Mouse (Mus musculus): ENCODE data around the gene Trpm3.
A peak's percentile ranks its signal among the peaks of the same experiment; 100 is the strongest.

Trpm3 gene

DNA sequence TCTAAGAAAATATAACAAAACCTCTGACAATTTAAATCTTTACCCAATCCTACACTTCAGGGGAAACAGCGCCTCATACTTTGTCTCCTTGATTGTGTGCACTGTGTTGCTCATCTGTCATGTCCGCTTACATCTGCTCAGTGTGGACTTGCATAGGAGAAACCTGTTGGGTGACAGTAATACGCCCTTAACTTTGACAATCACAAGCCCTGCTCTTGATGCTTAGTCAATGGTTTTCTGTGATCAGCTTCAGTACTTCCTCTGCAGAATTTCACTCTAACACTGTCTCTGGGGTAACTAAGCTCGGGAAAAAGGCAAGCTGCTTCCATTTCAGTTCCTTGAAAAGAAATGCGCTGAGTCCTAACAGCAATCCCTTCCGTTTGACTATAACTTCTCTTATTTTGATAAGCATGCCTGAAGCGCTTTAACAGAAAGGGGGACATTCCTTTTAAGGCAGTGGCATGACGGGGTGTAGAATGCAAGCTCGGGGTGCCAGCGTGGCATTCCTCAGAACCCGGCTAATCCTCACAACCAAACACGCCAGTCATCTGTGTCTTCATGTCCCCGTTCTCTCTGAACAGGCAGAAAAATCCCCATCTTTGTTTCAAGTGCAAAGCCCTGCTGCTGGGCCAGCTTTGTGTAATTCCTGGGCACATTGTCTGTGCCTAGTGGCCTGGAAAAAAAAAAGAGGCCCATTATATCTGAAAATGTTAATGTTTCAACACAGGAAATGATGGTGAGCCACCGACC is 517.8 kb downstream of the Trpm3 start:
- no peak for DNase-seq

DNA sequence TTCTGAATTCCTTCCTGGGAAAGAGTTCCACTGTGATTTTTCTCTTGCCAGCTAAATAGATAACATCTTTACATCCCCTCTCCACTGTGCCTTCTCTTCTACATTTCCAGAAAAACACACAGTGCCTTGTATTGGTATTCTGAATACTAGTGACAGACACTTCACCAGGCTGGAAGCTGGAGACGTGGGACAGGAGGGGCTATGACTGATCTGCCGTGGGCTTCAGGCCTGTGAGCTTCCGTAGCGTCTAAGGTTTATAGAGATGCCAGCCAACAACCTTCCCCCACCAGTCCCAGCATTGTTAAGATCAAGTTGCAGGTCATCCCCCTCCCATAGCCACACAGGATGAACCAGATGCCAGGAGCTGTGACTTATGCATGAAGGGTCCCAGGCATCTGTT is 518.4 kb downstream of the Trpm3 start:
- no peak for DNase-seq

DNA sequence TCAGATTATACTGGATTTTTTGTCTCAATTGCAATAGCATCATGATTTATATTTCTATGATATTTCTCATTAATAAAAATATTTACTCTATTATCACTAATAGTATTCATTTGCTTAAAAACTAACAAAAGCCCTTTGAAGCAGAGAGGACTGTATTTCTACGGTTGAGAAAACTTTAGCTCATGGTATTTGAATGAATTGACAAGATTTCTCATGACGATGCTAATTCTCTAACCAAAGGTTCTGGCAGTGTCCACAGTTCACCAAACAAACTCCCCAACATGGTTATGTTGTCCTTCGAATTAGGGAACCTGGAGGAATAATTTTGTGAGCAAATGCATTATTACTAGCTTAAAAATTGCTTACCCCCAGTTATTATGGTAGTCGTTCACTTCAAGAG is 526.6 kb downstream of the Trpm3 start:
- no peak for DNase-seq

DNA sequence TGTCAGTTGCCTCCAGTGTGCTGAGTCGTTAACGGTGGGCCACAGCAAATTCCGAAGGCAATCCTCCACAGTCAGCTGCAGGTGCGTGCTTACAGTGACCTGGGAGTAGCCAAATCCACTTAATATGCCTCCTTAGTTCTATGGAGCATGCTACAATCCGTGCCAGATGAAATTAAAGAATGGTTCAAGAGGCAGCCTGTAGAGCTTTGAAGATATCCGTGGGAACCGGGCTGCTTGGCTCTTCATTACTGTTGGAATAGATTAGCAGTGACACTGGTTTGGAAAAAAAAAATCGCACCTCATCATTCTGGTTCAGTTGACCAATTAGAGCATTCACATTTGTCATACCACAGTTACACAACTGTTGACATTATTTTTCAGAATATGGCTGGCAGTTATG is 531.4 kb downstream of the Trpm3 start:
- DNase-seq: no peak

DNA sequence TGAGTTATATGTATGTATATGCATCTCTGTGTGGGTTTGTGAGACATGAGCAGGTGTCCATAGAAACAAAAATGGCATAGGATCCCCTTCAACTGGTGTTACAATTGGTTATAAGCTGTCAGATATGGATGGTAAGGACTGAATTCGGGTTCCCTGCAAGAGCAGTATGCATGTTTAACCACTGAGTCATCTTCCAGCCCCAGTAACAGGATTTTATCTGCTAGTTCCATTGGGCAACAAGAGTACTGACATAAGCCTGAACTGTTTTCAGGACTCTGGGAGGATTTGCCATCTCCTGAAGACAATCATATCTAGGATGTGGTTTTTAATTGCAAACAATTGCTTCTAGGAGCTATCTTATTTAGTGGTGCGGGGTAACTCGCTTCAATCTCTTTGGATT is 534.0 kb downstream of the Trpm3 start:
- no peak for DNase-seq

DNA sequence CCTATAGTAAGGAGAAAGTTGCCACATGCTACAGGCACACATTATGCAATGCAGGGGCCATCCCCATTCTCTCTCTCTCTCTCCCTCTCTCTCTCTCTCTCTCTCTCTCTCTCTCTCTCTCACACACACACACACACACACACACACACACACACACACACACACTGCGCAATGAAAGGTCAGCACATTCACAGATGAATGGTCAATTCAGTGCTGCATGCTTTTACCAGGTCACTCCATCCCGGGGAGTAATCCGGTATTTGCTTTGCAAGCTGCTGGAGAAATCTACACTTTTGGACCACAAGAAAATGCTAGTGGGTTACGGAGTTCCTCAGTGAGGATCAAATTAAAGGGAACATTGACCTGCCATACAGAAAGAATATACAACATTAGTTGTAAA is 537.4 kb downstream of the Trpm3 start:
- DNase-seq: no peak

DNA sequence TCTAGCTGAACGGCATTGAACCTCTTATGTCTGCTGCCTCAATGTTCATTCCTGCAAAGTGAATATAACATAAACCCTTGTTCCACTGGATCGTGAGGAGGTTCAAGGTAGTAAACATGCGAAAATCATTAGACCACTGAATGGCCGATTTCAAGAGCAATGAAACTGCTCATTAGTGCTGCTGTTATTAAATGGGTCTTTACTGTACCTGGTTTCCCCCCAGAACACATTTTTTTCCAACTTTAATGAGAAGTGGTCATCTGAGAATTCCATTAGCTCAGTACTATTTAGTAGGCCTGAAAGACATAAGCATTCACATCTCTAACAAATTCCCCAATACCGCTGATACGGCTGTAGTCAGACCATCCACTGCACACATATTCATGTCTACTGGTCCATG is 543.4 kb downstream of the Trpm3 start:
- no peak for DNase-seq

DNA sequence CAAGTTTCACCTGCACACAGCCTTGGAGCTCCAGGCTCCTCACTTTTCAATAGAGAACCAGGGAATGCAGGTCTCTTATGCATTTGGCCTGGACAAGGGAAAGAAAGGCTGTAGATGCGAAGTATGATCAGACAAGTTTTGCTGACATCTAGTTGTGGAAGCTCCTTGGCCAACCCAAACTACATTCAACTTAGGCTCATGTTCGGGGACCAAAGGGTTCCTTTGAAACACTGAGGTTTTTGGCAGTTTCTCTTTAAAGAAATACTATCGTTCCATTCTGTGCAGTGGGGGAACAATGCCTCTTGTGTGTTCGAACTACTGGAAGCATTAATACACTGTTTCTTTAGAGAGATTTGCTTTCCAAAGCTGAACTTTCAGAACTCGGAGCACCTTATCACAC is 553.1 kb downstream of the Trpm3 start:
- DNase-seq: no peak

DNA sequence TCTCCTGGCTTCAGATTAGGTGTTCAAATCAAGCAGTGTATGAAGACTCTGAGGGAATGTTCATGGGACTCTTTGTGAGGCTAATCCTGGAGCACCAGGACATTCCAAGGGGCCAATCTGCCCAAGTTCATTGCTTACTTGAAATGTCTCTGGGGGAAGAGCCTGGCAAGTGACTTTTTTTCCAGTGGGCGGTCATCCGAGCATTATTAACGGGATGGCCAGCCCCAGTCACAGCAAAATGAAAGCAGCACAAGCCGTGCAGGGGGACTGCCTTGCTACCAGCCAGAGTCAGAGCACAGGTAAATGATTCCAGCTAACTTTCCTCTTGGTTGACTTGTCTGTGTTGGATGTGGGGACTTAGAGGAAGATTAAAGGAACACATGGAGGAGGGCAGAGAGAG is 553.7 kb downstream of the Trpm3 start:
- DNase-seq: peak; percentile 23

DNA sequence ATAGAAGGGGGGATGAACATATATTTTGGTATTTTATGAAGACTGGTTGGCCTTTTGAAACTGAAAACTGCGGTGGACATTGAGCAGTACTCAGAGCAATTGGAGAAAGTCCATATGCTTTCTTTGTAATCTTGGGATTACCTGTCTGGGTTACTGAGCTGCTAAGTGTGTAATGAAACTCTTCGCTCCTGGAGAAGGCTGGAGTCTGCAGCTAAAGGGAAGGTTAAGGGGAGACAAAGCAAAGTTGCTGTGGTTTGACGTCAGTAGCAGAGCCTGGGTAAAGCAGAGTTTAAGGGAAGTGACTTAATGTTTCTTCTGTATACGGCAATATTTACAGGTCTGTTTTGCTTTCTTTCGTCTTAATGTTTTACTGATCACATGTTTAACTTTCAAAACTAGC is 554.1 kb downstream of the Trpm3 start:
- DNase-seq: no peak

DNA sequence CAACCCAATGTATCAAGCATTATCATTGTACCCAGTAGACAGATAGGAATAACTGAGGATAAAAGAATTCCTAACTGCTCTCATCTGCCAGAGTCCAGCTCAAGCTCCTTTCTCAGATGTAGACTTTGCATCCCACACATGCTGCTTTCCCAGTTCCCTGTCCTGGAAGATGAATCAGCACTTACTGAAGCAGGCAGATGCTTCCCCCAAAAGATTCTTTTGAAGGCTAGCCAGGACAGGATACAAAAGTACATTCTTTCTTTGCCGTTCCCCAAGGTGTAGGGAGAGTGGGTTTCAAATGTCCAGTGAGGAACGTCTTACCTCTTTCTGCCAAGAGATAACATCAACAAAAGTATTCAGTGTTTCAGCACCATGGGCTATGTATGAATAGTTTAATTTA is 556.6 kb downstream of the Trpm3 start:
- no peak for DNase-seq

DNA sequence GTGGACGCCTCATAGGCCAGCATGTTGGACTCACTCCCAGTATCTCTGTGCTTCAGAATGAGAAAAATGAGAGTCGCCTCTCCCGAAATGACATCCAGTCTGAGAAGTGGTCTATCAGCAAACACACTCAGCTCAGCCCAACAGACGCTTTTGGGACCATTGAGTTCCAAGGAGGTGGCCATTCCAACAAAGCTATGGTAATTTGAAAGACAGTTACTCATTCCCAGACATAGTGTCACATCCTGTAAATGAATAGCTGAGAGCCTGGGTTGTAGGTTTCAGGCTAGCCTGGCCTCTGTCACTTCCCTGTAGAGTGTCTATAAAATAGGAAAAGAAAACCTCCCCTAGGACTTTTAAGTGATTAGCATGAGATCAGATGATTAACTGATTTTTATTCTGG is 559.9 kb downstream of the Trpm3 start:
- peak; percentile 27 for DNase-seq

DNA sequence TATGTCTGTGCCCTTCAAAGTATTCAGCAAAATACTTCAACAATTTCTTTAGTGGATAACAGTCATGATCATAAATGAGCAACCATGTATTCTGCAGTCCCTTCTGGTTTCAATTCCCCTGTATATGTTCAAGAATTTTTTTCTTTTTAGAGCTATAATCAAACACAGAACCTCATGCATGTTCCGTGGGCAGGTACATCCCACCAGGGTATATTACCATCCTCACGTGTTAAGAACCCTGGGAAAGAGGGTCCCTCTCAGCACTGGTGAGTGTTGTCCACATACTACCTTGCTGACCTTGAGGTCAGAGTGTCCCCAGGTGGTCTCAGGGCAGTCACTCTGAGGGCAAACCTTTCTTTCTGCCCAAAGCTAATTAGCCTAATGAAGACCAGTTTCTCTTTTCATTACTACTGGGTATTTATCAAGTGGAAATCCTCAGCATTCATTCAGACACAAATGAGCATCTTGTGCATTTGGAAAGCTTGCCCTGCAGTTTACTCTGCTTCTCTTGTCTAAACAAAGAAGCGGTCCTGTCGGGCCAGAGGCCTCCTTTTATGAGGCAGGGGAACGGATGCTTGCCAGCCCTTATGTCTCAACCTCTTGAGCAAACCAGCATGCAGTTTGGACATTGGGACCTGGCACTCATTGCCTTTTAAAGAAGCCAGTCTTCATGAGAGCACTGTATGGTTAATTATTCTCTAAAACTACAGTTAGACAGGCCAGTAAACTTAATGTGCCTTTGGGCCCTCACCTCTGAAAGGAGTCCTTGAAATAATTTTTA is 562.2 kb downstream of the Trpm3 start:
- DNase-seq: peak; percentile 89

DNA sequence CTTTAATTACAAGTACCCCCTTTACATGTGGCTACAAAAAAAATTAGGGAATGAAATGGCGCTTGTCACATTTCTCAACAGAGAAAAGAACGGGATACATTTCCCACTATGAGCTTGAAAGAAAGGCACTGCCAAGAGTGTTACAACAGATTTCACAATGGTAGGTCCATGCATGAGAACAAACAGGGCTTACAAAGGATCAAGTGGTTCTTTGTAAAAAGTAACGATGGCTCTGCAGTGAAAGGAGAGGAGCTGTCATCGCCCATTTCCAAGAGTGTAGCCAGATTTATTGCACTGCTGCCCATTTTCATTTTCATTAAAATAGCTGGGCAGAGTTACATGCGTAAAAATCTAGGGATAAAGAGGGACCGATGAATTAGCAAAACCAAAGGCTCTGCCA is 565.0 kb downstream of the Trpm3 start:
- no peak for DNase-seq

DNA sequence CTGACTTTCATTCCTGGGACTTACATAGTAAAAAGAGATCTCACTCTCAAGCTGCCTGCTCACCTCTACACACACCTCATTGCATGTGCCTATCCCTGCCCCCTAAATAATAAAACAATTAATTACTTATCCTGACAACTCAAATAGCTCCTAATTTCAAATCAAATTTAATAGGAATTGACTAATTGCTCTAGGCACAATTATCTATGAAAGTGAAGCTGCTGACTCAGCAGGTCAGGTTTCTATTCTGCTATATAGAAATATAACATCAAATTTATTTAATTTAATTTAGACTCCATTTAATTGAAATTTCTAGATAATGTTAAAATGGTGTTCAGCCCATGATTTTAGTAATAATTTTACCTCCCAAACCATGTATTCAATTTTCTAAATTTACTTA is 566.6 kb downstream of the Trpm3 start:
- DNase-seq: no peak

DNA sequence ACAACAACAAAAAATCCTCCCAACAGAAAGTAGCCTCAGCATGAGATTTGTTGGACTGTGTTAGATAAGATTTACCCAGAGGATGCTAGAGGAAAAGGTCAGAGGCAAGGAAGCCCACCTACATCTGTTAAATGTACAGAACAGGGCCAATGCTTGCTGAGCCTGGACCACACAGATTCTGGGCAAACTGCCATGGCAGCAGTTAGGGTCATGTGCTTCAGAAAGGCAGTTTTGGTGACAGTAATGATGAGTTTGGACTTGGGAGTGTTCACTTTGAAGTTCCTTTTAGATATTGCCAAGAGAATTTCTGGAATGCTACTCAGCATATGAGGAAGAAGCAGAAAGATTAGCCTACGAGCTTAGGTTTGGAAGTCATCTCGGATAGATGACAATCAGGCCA is 580.2 kb downstream of the Trpm3 start:
- DNase-seq: no peak

DNA sequence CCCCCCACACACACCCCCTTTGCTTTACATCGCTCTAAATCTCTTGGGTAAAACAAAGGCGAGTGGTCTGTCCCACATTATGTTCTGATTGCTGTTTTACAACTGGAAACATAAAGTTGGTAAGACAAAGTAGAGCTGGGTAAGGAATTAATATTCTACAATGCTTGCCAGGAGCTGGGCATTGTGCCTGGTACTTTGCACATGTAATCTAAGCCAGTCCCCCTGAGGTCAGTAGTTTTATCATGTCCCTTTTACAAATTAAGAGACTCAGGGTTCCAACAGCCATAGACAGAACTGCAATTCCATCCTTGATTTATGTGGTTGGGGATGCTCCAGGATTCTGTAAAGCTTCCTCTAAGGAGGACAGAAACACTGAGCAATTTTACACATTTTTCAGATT is 591.0 kb downstream of the Trpm3 start:
- peak; percentile 21 for DNase-seq

DNA sequence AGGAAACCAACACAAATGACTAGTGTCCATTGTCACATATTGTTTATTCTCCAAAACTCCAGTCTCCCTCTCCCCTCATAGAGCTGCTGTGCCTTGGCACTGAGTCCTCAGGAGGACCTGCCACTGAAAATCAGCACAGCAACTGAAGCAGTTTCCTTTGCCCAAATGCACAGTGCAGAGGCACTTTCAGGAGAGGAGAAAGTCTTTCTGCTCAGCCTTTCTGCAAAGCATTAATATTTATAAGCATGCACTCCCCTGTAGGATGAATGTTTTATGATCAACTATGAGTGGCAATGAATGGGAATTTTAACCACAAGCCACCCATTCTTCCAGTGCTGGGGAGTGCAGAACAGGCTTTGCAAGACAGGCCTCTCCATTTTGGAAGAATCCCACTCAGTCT is 592.1 kb downstream of the Trpm3 start:
- no peak for DNase-seq

DNA sequence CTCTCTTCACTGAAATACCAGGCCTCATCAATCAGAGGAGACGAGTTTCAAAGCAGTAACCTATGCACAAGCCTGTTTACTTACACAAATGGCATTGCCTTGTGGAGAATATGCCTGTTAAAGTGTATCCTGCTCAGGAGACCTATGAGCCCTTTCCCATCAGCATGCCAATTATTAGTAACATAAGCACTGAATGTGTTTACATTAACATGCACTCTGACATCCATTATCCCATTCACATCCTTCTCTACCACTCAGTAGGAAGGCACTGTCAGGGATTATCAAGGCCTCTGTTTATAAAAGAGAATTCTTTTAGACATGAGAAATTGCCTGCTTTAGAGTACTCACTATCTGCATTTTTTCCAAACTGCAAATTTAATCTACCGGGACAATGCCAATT is 598.0 kb downstream of the Trpm3 start:
- no peak for DNase-seq

DNA sequence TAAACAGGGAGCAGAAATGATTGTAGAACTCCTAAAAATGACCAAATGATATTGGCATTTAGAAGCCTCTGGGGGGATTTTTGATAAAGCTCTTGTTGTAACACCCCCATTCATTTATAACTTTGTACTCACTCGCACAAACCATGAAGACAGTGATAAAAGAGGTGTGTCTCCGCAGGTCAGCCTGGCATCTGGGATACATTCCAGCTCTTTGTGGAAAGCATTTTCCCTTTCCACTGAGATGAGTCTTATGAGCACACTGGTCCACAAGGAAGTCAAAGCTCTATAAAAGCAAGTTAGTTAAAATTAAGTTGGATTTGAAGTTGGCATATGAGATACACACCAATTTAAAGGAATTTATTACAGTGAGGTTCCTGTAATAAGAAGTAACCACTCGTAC is 600.4 kb downstream of the Trpm3 start:
- DNase-seq: no peak

DNA sequence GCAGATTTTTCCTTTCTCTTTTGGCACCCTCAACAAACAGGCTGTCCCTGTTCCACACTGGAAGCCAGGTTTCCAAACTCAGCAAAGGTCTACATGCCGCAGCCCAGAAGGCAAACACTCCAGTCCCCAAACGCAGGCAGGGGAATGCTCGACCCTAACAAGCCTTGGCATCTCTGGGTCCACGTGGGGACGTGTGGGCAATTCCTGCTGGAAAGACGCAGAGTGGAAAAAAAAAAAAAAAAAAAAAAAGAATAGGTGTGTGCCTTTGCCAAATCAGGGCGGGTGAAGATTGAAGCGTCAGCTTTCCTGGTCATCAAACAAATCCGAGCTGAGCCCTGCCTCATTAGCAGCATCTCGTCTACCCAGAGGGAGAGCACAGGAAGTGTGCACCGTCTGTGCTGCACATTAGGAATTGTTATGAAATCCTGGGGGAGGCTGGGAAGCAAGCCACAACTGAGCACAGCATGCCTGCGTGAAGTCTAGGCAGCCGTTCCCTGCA is 614.5 kb downstream of the Trpm3 start:
- DNase-seq: no peak

DNA sequence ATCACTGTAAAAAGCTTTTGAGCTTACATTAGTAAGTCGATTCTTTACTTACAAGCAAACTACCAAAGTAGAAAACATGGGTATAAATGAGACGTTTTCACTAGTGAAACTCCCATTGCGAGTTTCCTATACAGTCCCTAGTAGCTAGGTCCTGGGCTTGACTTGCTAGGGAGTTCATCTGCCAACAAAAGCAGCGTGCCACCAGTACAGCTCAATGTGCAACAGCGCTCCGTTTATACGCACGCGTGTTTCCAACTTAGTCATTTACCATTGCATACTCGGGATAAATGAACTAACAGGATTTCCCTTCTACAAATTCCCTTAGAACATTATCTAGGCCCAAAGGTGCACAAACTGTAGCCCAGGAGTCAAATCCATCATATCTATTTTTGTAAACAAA is 615.2 kb downstream of the Trpm3 start:
- no peak for DNase-seq

DNA sequence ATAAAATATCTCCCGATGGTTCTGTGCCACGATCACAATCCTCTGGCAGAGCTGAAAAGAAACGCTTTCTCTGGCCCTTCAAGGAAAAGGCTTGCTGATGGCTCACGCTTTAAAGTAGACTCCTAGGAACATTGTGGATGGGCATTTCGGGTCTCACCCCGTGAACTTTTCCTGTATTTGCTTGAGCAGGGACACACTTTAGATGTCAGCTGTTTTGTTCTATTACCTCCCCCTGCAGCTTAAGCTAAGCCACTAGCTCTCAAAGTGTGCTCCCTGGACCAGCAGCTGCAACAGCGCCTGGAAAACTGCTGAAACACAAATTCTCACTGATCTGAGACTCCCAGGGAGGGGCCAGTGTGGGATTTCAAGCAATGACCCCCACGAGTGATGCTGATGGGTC is 615.7 kb downstream of the Trpm3 start:
- no peak for DNase-seq

DNA sequence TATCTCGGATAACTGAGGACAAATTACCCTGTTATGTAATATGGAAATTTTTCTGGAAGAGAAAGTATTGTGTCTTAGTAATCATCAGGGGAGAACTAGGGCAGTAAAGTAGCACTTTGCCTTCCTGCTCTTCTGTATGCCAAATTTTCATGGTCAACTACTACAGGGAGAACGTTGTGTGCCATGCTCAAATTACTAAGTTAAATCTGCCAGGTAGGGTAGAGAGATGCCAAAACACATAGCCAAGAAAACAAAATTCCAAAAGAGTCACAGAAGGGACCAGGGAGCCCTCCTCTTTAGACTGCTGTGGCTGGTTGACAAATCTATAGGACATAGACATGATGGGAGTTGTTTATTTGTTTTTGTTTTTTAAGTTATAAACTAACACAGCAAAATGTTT is 619.6 kb downstream of the Trpm3 start:
- no peak for DNase-seq

DNA sequence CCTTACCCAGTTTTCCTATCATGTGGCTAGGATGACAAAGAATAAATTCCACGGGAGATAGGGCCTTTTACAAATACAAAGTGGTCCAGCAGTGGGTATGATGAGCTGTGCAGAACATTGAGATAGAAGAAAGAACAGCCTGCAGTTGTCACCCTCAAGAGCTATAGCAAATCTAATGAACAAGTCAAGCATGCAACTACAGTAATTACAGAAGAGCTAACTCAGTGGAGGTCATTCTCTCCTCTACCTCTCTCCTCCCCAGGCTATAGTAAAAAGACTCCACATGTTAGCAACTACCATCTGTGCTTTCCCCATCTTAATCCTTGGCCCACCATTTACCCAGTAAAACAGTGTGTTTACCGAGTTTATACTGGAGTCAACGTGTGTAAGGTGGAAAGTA is 629.4 kb downstream of the Trpm3 start:
- no peak for DNase-seq
